Mouse (Mus musculus): Measurements from ENCODE around the gene Nop53. TPM values are rescaled to one million over a fixed set of nuclear protein-coding genes. Genes with fewer than 3 reads are reported as not detected.

Nop53 gene
- polyA plus RNA-seq, 1 experiment, result 147 TPM

DNA sequence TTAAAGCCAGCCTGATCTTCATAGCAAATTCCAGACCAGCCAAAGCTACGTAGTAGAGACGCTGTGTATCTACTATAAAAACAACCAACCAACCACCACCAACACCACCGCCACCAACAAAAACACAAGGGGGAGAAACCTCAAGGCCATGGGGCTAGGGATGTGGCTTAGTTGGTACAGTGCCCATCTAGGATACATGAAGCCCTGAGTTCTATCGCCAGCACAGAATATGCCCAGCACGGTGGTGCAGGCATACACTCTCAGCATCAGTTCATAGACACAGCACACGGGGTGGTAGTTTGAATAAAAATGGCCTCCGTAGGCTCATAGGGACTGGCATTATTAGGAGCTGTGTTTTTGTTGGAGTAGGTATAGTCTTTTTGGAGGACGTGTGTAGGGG is 22.4 kb upstream of the Nop53 start:
- H3K27ac ChIP-seq (ENCODE audit: insufficient read depth, low read length), result no peak overlapping the region
- peaks cover 16% of the 10 kb centered on the region for H3K36me3 ChIP-seq (ENCODE audit: control insufficient read depth, insufficient read depth, low read length)
- H3K27me3 ChIP-seq (ENCODE audit: control insufficient read depth, insufficient read depth, low read length), result no peaks in the 10 kb centered on the region
- peaks cover under 1% of the 10 kb centered on the region for H3K4me1 ChIP-seq (ENCODE audit: control insufficient read depth, insufficient read depth, insufficient read length)
- no peak for DNase-seq (ENCODE audit: low read depth in 1 of 2, low spot score in 2 of 2)
- WGBS, result 91% methylated on average over 8 of the region's 8 CpGs
- no peak overlapping the region for H3K4me3 ChIP-seq (ENCODE audit: extremely low read depth, insufficient read depth, insufficient read length)
- TF ChIP-seq CTCF (IDR thresholded peaks at IDR 0.05; ENCODE audit: extremely low read depth, insufficient read depth, insufficient read length, insufficient replicate concordance) (no peak), POLR2A (IDR thresholded peaks at IDR 0.05; ENCODE audit: low read depth, low read length) (no peak)

DNA sequence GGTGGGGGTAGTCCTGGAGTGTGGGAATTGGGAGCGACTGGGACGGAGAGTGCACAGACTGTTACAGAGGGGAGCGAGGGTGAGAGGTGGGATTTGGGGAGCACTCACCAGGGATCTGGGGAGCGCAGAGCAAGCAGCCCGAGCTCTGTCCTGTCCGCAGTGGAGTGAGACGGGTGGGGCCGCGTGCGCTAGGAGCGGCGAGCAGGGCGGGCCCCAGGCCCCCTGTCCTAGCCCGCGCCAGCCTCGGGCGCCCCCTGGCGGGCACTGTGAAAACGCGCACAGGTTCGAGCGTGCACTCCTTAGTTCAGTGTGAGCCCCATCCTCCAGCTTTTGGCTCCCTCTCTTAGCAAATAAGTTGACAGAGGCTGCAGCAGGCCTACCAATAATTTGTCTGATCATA is 21.4 kb upstream of the Nop53 start, which contains the start of gene Ehd2:
Gene Ehd2, minus strand, starts transcription at position 256 of the 400 bp plus-strand sequence.
- peak in 1 of 2 experiments; percentile 62 for DNase-seq (ENCODE audit: low read depth in 1 of 2, low spot score in 2 of 2)
- no peaks in the 10 kb centered on the region for H3K27me3 ChIP-seq (ENCODE audit: control insufficient read depth, insufficient read depth, low read length)
- H3K27ac ChIP-seq (ENCODE audit: insufficient read depth, low read length), result no peak within 1 kb of the TSS
- 10% methylated on average over 22 of the region's 22 CpGs for WGBS
- peaks cover 8% of the 10 kb centered on the region for H3K4me1 ChIP-seq (ENCODE audit: control insufficient read depth, insufficient read depth, insufficient read length)
- peaks cover 11% of the 10 kb centered on the region for H3K36me3 ChIP-seq (ENCODE audit: control insufficient read depth, insufficient read depth, low read length)
- H3K4me3 ChIP-seq (ENCODE audit: extremely low read depth, insufficient read depth, insufficient read length), result peak within 1 kb of the TSS; percentile 35
- no peak for TF ChIP-seq POLR2A (IDR thresholded peaks at IDR 0.05; ENCODE audit: low read depth, low read length)
- peak; percentile 91 for TF ChIP-seq CTCF (IDR thresholded peaks at IDR 0.05; ENCODE audit: extremely low read depth, insufficient read depth, insufficient read length, insufficient replicate concordance)

DNA sequence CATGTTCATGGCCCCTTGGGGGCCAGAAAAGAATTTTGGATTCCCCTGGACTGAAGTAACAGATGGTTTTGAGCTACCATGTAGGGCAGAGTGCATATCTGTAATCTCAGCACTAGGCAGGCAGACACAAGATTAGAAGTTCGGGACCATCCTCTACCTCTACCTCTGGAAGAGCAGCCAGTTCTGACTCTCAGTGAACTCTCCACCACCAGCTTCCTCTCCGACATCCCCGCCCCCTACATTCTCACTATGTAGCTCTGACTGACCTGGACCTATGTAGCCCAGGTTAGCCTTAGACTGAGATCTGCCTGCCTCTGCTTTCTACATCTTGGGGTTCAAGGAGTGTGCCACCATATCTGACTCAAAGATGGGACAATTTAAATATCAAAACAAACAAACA is 20.6 kb upstream of the Nop53 start:
- no peak for DNase-seq (ENCODE audit: low read depth in 1 of 2, low spot score in 2 of 2)
- Histone ChIP-seq H3K4me3 (ENCODE audit: extremely low read depth, insufficient read depth, insufficient read length) (no peak overlapping the region; the same call in 1 of the 2 replicates), H3K4me1 (ENCODE audit: control insufficient read depth, insufficient read depth, insufficient read length) (peaks cover 9% of the 10 kb centered on the region), H3K27me3 (ENCODE audit: control insufficient read depth, insufficient read depth, low read length) (no peaks in the 10 kb centered on the region), H3K36me3 (ENCODE audit: control insufficient read depth, insufficient read depth, low read length) (peaks cover 3% of the 10 kb centered on the region), H3K27ac (ENCODE audit: insufficient read depth, low read length) (no peak overlapping the region)
- 71% methylated on average over 3 of the region's 3 CpGs for WGBS
- TF ChIP-seq CTCF (IDR thresholded peaks at IDR 0.05; ENCODE audit: extremely low read depth, insufficient read depth, insufficient read length, insufficient replicate concordance) (no peak), POLR2A (IDR thresholded peaks at IDR 0.05; ENCODE audit: low read depth, low read length) (no peak)

DNA sequence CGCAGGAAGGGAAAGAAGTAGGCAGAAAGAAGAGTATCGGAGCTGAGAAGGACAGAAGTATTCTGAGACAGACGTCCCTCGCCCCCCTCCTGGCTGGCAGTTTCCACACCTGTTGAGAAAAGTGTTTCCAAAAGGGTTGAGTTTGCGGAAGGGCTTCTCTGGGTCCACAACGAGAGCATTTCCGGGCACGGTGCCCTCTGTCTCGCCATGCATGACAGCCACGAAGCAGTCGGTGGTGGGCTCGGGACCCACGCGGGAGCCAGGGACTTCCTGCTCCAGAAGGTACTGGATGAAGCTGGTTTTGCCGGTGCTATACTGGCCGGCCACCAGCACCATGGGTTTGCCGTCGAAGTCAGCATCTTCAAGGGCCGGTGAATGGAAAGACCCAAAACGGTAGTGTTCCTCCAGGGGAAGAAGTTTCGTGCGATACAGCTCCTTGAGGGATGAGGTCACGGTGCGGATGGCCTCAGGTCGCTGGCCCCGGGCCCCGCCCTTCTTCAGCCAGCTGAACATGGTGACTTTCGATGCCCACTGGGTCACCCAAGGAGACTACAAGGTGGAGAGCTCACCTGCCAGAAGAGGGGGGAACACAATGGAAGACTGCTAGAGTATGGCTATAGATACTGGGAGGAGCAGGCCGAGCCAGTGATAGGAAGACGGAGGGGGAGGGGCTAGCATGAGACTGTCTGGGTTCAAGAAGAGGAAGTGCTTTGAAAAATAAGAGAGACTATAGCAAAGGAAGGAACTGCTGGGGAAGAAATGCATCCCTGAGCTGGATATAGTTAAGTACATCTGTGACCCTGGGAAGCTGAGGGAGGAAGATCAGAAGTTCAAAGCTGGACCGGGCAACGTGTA is 18.2 kb upstream of the Nop53 start:
- DNase-seq (ENCODE audit: low read depth in 1 of 2, low spot score in 2 of 2), result peak in 1 of 2 experiments; percentile 60
- H3K4me3 ChIP-seq (ENCODE audit: extremely low read depth, insufficient read depth, insufficient read length), result peak overlapping the region; percentile 50; the same call in 1 of the 2 replicates
- H3K27me3 ChIP-seq (ENCODE audit: control insufficient read depth, insufficient read depth, low read length), result no peaks in the 10 kb centered on the region
- H3K36me3 ChIP-seq (ENCODE audit: control insufficient read depth, insufficient read depth, low read length), result no peaks in the 10 kb centered on the region
- peaks cover 9% of the 10 kb centered on the region for H3K4me1 ChIP-seq (ENCODE audit: control insufficient read depth, insufficient read depth, insufficient read length)
- 36% methylated on average over 32 of the region's 32 CpGs for WGBS
- TF ChIP-seq CTCF (IDR thresholded peaks at IDR 0.05; ENCODE audit: extremely low read depth, insufficient read depth, insufficient read length, insufficient replicate concordance) (no peak), POLR2A (IDR thresholded peaks at IDR 0.05; ENCODE audit: low read depth, low read length) (no peak)
- peak overlapping the region; percentile 90 for H3K27ac ChIP-seq (ENCODE audit: insufficient read depth, low read length)

DNA sequence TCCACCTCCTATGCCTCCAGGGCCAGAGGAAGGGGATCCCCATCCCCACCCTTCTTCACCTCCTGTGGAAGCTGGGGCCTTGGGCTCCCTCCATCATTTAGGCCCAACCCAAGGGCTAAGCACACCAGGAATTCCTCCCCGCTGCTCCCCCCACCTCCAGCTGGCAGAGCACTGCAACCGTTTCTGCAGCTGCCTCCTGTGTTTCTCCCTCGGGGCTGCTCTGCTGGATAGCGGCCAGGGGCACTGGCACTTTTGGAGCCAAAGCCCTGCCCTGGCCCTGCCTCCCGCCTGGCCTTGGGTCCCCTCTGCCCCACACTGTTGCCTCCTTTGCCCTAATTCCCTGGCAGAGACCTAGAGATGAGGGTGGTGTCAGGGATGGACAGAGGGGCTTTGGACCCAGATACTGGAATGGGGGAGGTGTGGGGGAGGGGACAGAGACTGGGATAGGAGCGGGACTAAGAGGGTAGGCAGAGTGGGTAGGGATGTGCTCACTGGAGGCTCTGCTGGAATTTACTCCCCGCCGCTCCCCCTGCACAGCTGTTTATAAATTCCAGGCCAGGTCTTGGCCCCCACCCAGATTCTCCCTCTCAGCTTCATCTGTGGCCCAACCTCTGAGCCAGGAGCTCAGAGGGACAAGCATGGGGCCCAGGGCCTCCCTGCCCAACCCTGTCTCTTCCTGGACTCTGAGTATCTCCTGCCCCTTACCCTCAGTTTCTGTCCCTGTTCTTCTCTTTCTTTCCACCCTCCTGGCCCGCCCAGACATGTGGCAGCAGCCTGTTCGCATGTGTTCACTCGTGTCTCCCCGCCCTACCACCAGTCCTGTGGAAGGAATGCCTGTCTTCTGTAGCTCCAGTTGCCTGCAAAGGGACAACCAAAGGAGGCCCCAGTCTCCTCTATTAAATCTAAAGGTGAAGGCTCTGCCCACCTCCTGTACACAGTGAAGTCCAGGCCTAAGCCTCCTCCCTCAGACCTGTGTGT is 16.7 kb upstream of the Nop53 start:
- Histone ChIP-seq H3K36me3 (ENCODE audit: control insufficient read depth, insufficient read depth, low read length) (no peaks in the 10 kb centered on the region), H3K27me3 (ENCODE audit: control insufficient read depth, insufficient read depth, low read length) (no peaks in the 10 kb centered on the region), H3K4me3 (ENCODE audit: extremely low read depth, insufficient read depth, insufficient read length) (no peak overlapping the region), H3K27ac (ENCODE audit: insufficient read depth, low read length) (peak overlapping the region; percentile 64), H3K4me1 (ENCODE audit: control insufficient read depth, insufficient read depth, insufficient read length) (peaks cover 9% of the 10 kb centered on the region)
- no peak for DNase-seq (ENCODE audit: low read depth in 1 of 2, low spot score in 2 of 2)
- WGBS, result 46% methylated on average over 12 of the region's 12 CpGs
- TF ChIP-seq CTCF (IDR thresholded peaks at IDR 0.05; ENCODE audit: extremely low read depth, insufficient read depth, insufficient read length, insufficient replicate concordance) (no peak), POLR2A (IDR thresholded peaks at IDR 0.05; ENCODE audit: low read depth, low read length) (no peak)

DNA sequence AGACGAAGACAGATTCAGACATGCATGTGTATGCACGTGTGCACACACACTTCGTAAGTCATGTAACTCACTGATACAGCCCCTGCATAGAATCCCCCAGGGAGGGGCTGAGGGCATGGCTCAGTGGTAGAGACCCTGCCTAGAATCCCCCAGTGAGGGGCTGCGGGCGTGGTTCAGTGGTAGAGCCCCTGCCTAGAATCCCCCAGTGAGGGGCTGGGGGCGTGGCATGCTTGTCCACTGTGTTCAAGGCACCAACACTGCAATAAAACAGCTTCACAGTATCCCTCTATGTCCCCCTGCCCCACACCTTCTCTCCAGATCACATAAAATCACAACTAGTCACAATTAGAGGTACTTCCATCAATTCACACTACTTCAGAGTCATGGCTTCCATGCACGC is 15.9 kb upstream of the Nop53 start:
- Histone ChIP-seq H3K4me3 (ENCODE audit: extremely low read depth, insufficient read depth, insufficient read length) (no peak overlapping the region), H3K27ac (ENCODE audit: insufficient read depth, low read length) (no peak overlapping the region), H3K27me3 (ENCODE audit: control insufficient read depth, insufficient read depth, low read length) (no peaks in the 10 kb centered on the region), H3K4me1 (ENCODE audit: control insufficient read depth, insufficient read depth, insufficient read length) (peaks cover 9% of the 10 kb centered on the region; the same call in 1 of the 2 replicates), H3K36me3 (ENCODE audit: control insufficient read depth, insufficient read depth, low read length) (peaks cover 3% of the 10 kb centered on the region)
- 70% methylated on average over 7 of the region's 7 CpGs for WGBS
- DNase-seq (ENCODE audit: low read depth in 1 of 2, low spot score in 2 of 2), result no peak
- TF ChIP-seq POLR2A (IDR thresholded peaks at IDR 0.05; ENCODE audit: low read depth, low read length), result no peak
